Mouse (Mus musculus) liver, embryonic 14.5 days (tissue): Measurements from ENCODE around the gene Fam117b.

Source experiments
- CTCF ChIP-seq: IDR thresholded peaks from 2 replicates; pipeline ENCODE4 v1.5.1; 2016; ENCODE audit warnings: antibody characterized with exemption, low read depth, control low read depth
- EP300 ChIP-seq: IDR thresholded peaks from 2 replicates; pipeline ENCODE4 v1.6.1; 2016; ENCODE audit warnings: antibody characterized with exemption, low read depth

DNA sequence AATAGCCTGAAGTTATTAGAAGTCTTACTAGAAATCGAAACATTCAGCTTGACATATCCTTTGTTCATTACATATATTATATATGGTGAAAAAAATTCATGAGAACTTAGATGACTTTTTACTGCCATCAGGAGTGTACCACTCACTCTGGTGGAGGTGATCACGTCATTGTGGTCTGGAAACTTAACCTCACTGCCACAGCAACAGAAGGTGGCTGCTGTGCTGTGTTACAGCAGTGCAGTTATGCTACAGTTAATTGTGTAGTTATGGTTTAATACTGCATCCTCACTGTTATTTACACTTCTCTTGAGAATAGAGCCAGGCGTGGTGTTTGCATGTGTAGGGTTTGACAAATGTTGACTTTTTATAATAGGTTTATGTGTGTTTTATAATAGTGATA is 4.6 kb downstream of the Fam117b start:
- TF ChIP-seq CTCF (no peak), EP300 (no peak)
